Mouse (Mus musculus) CH12.LX (cell line): ENCODE measurements at regions not wholly inside any gene's neighbourhood (a gene's known extent, or its start where the extent isn't known, plus 50 kb on each side); places are given as distances from the start of the nearest gene placed in this dataset.

ENCODE experiments used
- EP300 ChIP-seq: IDR thresholded peaks from 2 replicates; pipeline ENCODE4 v1.6.1; 2011; ENCODE audit warnings: low read length, improper control_type of control experiment
- ETS1 ChIP-seq: conservative IDR thresholded peaks from 2 replicates; pipeline ENCODE4 v1.6.1; 2012; ENCODE audit warnings: low read depth, mild to moderate bottlenecking, inconsistent platforms, low read length, improper control_type of control experiment, moderate library complexity
- JUN ChIP-seq: IDR thresholded peaks from 2 replicates; pipeline ENCODE4 v1.6.1; 2011; ENCODE audit warnings: low read depth, mild to moderate bottlenecking, low read length, improper control_type of control experiment, moderate library complexity; ENCODE audit not compliant: insufficient read depth
- POLR2A ChIP-seq: IDR thresholded peaks from 2 replicates; pipeline ENCODE4 v1.6.1; 2011; ENCODE audit warnings: low read depth, mild to moderate bottlenecking, improper control_type of control experiment, low read length
- USF1 ChIP-seq: IDR thresholded peaks from 2 replicates; pipeline ENCODE4 v1.6.1; 2014; ENCODE audit warnings: low read depth, mild to moderate bottlenecking, inconsistent platforms, low read length, improper control_type of control experiment

DNA sequence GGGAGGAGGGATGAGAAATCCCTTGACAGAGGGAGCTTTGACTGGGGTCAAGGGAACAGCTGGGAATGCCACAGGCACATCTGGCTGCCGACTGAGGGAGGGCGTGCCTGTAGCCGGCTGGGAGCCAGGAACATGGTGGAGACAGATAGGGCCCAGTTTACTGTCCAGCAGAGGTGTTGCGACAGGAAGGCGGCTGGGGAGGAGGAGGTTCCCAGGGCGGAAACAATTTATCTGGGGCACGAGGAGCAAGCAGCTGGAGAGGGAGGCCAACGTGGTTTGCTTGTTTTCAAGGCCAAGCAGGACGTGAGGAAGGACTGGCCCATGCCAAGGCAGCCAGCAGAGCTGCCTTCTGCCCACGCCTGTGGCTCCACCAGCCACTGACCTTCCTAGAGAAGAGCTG is 208.0 kb downstream of the Cyp26b1 start:
- TF ChIP-seq JUN (no peak), EP300 (no peak), POLR2A (no peak), ETS1 (no peak), USF1 (no peak)
